Mouse (Mus musculus) monocyte, adult 5-6 weeks (primary cell): ENCODE measurements around the gene Pced1b. TPM values are rescaled to one million over a fixed set of nuclear protein-coding genes. Genes with fewer than 3 reads are reported as not detected.
A peak's percentile ranks its signal among the peaks of the same experiment; 100 is the strongest.
"Not testable (repeated sequence)": the region's sequence is repeated elsewhere in the genome, so short reads cannot be mapped to it uniquely, and the experiment has no call there.

ENCODE experiments used
- ATAC-seq: fragments of 153-309, 156-312 bp; replicated peaks from 2 replicates; pipeline ENCODE4 v1.8.0; 2017; ENCODE audit warnings: mild to moderate bottlenecking; ENCODE audit not compliant: low TSS enrichment, insufficient number of reproducible peaks, severe bottlenecking, poor library complexity, low FRiP score
- total RNA-seq: library from RNA; stranded (forward); fragments of 200-1000, 200-491, 200-594 nt; gene quantifications from 3 replicates; pipeline ENCODE4 v1.2.3, GENCODE M21; 2017

Pced1b gene
- total RNA-seq, 1 experiment from 2014 or later: 1.6 TPM

DNA sequence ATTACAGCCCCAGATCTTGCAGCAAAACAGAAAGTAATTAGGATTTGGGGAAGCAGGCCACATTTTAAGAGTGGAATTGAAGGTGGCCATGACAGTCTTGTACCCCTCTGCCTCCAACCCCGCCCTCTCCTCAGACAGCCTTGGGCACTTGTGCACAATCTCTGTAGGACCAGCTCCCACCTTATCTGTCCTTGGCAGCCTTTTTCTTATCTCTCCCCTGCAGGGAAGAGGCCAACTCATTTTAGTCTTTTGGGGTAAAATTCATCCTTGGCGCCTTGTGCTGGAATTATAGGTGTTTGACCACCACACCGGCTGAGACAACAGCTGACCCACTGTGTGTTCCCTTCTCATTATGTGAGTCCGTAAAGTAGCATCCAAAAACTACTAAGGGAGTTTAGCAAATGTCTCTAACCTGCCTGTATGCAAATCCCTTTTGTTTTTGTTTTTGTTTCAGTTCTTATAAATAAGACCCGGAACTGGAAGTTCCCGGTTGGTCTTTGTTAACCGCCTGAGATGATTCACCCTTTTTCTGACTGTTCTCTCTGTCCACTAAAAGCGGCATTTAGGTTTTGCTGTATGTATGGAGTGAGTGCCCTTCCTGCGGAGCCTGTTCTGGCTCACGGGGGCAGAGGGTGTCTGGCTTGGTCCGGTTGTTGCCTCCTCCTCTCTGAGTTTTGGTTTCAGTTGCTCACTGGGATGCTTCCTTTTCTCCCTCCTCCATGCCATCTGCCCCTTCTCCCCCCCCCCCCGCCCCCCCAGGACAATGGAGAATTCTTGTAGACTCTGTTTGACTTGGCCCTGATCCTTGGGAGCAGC is 132.8 kb downstream of the Pced1b start:
- peak; percentile 25; the same call in 1 of the 2 replicates for ATAC-seq

DNA sequence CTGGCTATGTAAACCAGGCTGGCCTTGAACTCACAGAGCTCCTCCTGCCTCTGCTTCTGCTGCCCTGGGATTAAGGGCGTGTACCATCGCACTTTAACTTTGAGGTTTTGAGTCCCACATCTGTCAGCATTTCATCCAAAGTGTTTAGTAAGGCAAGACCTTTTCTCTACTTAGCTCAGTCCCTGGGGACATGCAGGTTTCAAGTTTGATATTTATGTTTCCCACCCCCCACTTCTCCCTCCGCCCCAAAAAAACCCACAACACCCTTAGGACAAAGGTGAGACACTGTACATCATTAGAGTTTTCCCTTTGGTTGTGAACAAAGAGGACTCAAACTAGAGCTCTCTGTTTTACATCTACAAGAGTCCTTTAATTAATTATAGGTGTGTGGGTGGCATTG is 135.7 kb downstream of the Pced1b start:
- no peak for ATAC-seq

DNA sequence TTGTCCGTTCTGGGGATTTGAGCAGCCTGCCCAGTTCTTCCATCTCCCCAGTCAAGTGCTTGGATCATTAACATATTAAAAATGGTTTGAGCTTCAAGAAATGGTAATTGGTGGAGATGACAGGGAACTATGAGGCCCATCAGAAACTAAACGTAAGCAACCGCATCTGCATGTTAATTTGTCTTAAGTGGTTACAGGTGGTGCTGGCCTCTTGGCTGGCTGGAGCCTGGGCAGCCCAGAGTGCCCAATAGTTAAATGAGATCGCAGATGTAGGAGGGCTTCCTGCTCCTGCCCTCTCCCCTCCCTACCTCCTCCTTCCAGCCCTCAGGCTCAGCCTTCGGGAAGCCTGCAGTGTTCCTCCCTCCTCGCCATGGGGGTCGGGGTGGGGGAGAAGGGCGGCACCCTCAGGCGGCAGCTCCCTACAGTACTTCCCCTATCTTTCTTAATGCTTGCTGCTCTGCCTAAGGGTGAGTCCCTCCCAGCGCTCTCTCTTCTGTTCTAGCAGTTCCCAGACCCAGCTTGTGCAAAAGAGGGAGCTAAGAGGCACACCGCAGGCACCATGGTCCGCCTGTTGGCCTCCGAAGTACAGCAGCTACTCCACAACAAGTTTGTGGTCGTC is 136.7 kb downstream of the Pced1b start:
- ATAC-seq: 0 out of 2 replicates have a peak, but pooled peaks have one; percentile 25

DNA sequence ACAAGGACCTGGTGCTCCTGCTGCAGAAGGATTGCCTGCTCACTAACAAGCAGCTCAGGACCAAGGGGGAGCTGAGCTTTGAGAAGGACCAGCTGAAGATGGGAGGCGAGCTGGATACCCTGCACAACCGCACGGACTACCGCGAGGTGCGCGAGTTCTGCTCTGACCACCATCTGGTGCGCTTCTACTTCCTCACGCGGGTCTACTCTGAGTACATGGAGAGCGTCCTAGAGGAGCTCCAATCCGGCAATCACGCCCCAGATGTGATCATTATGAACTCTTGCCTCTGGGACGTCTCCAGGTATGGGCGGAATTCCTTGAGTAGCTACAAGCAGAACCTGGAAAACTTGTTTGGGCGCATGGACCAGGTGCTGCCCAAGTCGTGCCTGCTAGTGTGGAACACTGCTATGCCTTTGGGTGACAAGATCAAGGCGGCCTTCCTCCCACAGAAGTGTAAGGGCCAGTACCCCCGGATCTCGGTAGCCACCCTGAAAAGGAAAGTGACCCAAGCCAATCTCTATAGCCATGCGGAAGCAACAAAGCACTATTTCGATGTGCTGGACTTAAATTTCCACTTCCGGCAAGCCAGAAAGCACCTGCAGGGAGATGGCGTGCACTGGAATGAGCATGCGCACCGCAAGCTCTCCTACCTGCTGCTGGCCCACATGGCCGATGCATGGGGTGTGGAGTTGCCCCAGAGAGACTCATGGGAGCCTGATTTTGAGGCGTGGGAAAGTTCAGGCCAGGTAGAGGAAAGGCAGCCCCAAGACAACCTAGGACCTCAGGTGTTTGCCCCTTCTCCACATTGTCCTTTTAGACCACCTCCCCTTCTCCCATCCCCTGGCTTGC is 137.5 kb downstream of the Pced1b start:
- no peak for ATAC-seq

DNA sequence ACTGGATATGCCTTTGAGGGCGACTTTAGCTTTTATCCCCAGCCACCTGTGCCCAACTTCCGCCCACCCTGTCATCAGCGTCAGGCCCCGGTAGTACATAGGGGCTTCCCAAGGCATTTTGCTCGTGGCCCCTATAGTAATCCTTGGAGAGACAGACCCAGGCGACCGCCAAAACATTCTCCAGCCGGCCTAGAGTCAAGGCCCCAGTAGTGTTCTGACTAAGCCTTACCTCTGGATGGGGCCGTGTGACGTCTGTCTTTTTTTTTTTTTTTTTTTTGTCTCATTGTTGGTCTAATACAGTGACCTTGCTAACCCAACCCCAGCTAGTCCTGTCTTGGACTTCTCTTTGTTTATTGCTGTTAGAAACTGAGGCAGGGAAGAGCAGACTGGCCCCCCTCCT is 138.3 kb downstream of the Pced1b start:
- not testable (repeated sequence) for ATAC-seq

- ATAC-seq: no peak
Observed at GRCm38 (mm10) chr15:97387793-97388192, 140.9 kb downstream of the Pced1b start.

DNA sequence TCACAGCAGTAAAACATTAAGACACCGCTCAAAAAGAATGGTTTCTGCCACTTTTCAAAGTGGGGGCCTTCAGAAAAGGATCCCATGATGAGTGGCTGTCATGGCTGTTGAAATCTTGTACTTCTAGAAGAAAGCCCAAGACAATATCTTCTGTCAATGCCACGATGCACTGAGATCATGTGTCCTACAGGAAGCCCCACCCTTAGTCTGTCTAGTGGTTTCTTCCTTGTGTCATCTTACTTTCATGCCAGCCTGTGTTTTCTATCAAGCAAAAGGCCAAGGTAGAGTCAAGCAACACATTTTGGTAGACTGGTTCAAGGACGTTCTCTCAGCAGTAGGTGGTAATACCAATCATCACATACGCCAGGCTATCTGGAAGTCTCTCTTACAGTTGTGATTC is 142.7 kb downstream of the Pced1b start:
- no peak for ATAC-seq

GRCm38 (mm10) chr15:97390778-97391177 is 143.9 kb downstream of the Pced1b start:
- no peak for ATAC-seq

GRCm38 (mm10) chr15:97391436-97391835 is 144.5 kb downstream of the Pced1b start:
- no peak for ATAC-seq

DNA sequence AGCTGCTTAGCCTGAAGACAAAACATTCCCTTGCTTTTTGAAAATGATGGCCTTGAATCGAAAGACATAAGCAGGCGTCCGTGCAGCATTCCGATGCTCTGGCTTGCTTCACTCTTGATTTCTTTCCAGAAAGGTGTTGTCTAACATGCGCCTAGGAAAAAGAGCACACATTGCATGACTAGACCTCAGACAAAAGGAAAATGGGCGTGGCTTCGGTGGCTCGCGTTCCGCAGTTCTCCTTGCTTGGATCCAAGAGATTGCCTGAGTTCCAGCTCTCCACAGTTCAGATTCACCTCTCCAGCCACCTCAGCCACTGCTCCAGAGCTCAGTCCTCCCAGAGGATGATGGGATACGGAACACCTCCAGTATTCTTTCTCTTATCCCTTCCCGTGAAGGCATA is 147.7 kb downstream of the Pced1b start:
- no peak for ATAC-seq

GRCm38 (mm10) chr15:97396586-97397299 is 149.8 kb downstream of the Pced1b start:
- ATAC-seq: no peak

- no peak for ATAC-seq
Observed at GRCm38 (mm10) chr15:97397793-97398192, 150.9 kb downstream of the Pced1b start.

DNA sequence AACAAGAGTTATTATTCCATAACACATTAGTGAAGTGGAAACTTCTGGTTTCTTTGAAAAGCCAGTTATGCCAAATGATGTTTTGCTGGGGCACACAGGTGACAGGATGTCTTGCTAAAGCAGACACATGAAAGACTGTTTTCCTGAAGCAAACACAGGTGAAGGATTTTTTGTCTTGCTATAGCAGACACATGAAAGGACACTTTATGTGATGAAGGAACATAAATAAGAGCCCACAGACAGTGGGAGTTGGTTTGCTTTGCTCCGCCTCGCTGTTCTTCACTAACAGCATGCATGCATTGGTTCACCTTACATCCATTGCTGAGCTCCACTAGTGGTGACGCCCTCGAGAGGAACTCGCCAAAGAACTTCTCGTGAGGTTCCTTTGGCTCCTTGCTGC is 154.0 kb downstream of the Pced1b start:
- ATAC-seq: no peak

- no peak for ATAC-seq
Observed at GRCm38 (mm10) chr15:97404483-97404882, 157.6 kb downstream of the Pced1b start.

DNA sequence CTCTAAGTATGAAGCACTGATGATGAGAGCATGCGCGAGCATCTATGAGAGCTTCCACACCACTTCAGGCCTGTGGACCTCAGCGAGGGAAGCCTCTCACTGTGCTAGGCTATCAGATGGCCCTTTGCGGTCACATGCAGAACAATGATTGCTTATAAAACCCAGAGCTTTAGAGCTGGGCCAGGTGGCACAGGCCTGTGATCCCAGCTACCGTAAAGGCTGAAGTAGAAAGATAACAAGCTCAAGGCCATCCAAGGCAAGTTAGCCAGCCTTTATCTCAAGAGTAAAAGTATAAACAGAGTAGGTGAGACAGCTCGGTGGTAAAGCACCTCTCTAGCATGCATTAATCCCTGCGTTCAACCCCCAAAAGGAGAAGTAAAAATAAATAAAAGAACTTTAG is 158.1 kb downstream of the Pced1b start:
- ATAC-seq: no peak

DNA sequence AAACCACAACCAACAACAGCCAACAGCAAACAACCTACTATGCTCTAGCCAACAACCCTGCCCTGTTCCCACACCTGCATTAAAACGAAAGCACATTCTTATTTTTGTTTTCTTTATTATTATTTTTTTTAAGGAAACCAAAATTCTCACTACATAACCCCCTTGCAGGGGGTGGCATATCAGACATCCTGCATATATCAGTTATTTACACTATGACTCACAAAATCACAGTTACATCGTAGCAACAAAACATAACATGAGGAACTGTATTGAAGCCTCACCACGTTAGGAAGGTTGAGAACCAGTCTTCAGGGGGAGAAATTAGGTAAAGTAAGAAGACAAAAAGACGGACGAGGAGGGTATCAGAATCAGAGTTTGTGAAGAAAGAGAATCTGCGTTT is 159.2 kb downstream of the Pced1b start:
- ATAC-seq: no peak

GRCm38 (mm10) chr15:97407496-97408454 is 160.9 kb downstream of the Pced1b start:
- no peak for ATAC-seq

GRCm38 (mm10) chr15:97411136-97411535 is 164.2 kb downstream of the Pced1b start:
- no peak for ATAC-seq
